Mouse (Mus musculus): ENCODE results near the gene Ppcdc. TPM values are rescaled to one million over a fixed set of nuclear protein-coding genes. Genes with fewer than 3 reads are reported as not detected.
A peak's percentile ranks its signal among the peaks of the same experiment; 100 is the strongest.

Ppcdc gene
- polyA plus RNA-seq, 1 experiment from 2014 or later: 14.2 TPM

DNA sequence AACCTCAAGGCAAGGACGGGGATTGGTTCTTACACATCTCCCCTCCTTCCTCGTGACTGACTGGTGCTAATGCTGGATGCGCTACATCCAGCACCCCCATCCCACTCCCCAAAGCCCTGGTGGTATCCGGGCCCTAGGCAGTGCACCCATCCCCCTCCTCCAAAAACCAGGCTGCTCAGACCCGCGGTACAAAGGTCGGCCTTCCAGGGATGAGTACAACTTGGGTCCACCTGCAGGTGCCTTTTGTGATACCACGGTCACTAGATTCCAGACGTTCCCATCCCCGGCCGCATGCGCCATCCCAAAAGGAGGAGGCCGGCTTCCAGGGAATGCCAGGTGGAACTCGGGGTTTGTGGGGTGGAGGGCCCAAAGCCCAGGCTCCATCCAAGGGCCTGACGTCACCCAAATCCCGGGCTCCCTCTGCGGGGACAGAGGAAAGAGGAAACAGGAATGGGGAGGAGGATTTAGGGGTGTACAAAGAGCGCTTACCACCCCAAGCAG, 27.4 kb upstream of the Ppcdc start:
- peak overlapping the region; percentile 83 for H3K27ac ChIP-seq (replicated peaks)
- no peaks in the 10 kb centered on the region for H3K36me3 ChIP-seq (ENCODE audit: control insufficient read depth, insufficient read depth, low read length)
- 2% methylated on average over 18 of the region's 18 CpGs for WGBS
- TF ChIP-seq EP300 (optimal IDR thresholded peaks at IDR 0.05) (no peak), CTCF (IDR thresholded peaks at IDR 0.05; ENCODE audit: low read depth) (no peak)
- H3K9ac ChIP-seq (ENCODE audit: low read length): peak overlapping the region; percentile 77
- no peaks in the 10 kb centered on the region for H3K4me1 ChIP-seq (replicated peaks; ENCODE audit: control insufficient read depth, insufficient read depth)
- peak overlapping the region; percentile 84 for H3K4me2 ChIP-seq (replicated peaks; ENCODE audit: low read depth)
- no peaks in the 10 kb centered on the region for H3K9me3 ChIP-seq (ENCODE audit: control insufficient read depth, low read length)
- peak overlapping the region; percentile 72 for H3K4me3 ChIP-seq (ENCODE audit: low read depth, low read length)
- no peaks in the 10 kb centered on the region for H3K27me3 ChIP-seq (ENCODE audit: control insufficient read depth, insufficient read depth, low read length)
- DNase-seq (ENCODE audit: low spot score) (peak; percentile 55), ATAC-seq (ENCODE audit: low FRiP score, low TSS enrichment) (peak; percentile 3; the same call in 1 of the 2 replicates)

DNA sequence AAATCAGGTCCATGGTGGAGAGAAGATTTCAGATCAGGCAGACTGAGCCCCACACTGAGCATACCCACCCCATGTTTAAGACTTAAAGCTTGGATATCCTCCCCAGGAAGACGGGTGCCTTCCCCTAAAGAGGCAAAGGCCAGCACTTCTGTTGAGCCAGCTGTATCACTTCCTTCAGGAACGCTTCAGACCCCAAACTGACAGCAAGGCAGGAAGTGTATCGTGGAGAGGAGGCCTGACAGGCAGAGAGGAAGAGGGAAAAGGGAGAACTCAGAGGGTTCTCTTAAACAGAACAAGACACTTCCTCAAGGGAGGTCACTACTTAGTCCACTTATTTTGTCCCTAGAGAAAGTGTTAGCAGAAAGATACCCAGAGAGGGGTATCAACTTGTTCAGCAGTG, 26.2 kb upstream of the Ppcdc start:
- H3K27ac ChIP-seq (replicated peaks): peak overlapping the region; percentile 73
- H3K9ac ChIP-seq (ENCODE audit: low read length): no peak overlapping the region
- no peak overlapping the region for H3K4me3 ChIP-seq (ENCODE audit: low read depth, low read length)
- H3K4me1 ChIP-seq (replicated peaks; ENCODE audit: control insufficient read depth, insufficient read depth): no peaks in the 10 kb centered on the region
- H3K4me2 ChIP-seq (replicated peaks; ENCODE audit: low read depth): peak overlapping the region; percentile 84
- H3K27me3 ChIP-seq (ENCODE audit: control insufficient read depth, insufficient read depth, low read length): no peaks in the 10 kb centered on the region
- H3K36me3 ChIP-seq (ENCODE audit: control insufficient read depth, insufficient read depth, low read length): no peaks in the 10 kb centered on the region
- DNase-seq (ENCODE audit: low spot score) (no peak), ATAC-seq (ENCODE audit: low FRiP score, low TSS enrichment) (no peak)
- WGBS: 47% methylated on average over 3 of the region's 3 CpGs
- TF ChIP-seq CTCF (IDR thresholded peaks at IDR 0.05; ENCODE audit: low read depth) (no peak), EP300 (optimal IDR thresholded peaks at IDR 0.05) (no peak)
- no peaks in the 10 kb centered on the region for H3K9me3 ChIP-seq (ENCODE audit: control insufficient read depth, low read length)

DNA sequence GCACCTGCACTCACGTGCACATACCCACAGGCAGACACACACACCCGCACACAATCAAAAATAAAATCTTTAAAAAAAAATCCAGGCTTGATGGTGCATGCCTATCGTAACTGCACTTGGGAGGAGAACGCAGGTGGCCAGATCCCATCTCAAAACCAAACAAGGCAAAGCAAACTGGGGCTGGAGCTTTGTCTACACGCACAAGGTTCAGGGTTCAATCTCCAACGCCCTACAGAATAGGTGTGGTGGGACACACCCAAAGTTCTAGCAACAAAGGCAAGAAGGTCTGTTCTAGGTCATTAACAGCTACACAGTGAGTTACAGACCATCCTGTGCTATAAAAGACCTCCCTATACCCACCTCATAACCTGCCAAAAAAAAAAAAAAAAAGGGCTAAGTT, 22.9 kb upstream of the Ppcdc start:
- Histone ChIP-seq H3K4me3 (ENCODE audit: low read depth, low read length) (no peak overlapping the region), H3K27me3 (ENCODE audit: control insufficient read depth, insufficient read depth, low read length) (no peaks in the 10 kb centered on the region), H3K27ac (replicated peaks) (peak overlapping the region; percentile 78), H3K36me3 (ENCODE audit: control insufficient read depth, insufficient read depth, low read length) (no peaks in the 10 kb centered on the region), H3K9me3 (ENCODE audit: control insufficient read depth, low read length) (no peaks in the 10 kb centered on the region), H3K4me1 (replicated peaks; ENCODE audit: control insufficient read depth, insufficient read depth) (no peaks in the 10 kb centered on the region), H3K4me2 (replicated peaks; ENCODE audit: low read depth) (no peak overlapping the region), H3K9ac (ENCODE audit: low read length) (no peak overlapping the region)
- ATAC-seq (ENCODE audit: low FRiP score, low TSS enrichment) (peak; percentile 82), DNase-seq (ENCODE audit: low spot score) (peak; percentile 84)
- 48% methylated on average over 6 of the region's 6 CpGs for WGBS
- TF ChIP-seq CTCF (IDR thresholded peaks at IDR 0.05; ENCODE audit: low read depth) (no peak), EP300 (optimal IDR thresholded peaks at IDR 0.05) (no peak)

DNA sequence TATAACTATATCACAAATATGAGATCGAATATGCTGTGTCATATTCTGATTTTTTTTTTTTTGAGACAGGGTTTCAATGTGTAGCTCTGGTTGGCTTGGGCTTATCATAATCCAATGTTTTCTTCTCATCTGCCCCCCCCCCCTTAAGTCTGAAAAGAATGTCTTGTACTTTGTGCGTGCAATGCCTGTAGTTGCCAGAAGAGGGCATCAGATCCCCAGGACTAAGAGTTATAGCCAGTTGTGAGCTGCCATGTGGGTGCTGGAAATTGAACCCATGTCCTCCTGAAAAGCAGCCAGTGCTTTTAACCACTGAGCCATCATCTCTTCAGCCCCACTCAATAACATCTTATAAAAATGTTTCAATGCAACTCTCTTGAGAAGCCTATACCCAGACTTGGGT, 19.8 kb upstream of the Ppcdc start:
- Histone ChIP-seq H3K9me3 (ENCODE audit: control insufficient read depth, low read length) (no peaks in the 10 kb centered on the region), H3K27me3 (ENCODE audit: control insufficient read depth, insufficient read depth, low read length) (no peaks in the 10 kb centered on the region), H3K27ac (replicated peaks) (no peak overlapping the region), H3K4me2 (replicated peaks; ENCODE audit: low read depth) (no peak overlapping the region), H3K36me3 (ENCODE audit: control insufficient read depth, insufficient read depth, low read length) (no peaks in the 10 kb centered on the region), H3K4me1 (replicated peaks; ENCODE audit: control insufficient read depth, insufficient read depth) (no peaks in the 10 kb centered on the region), H3K4me3 (ENCODE audit: low read depth, low read length) (no peak overlapping the region), H3K9ac (ENCODE audit: low read length) (no peak overlapping the region)
- DNase-seq (ENCODE audit: low spot score) (no peak), ATAC-seq (ENCODE audit: low FRiP score, low TSS enrichment) (no peak)
- TF ChIP-seq EP300 (optimal IDR thresholded peaks at IDR 0.05) (no peak), CTCF (IDR thresholded peaks at IDR 0.05; ENCODE audit: low read depth) (peak; percentile 56)
- WGBS: 99% methylated on average over 2 of the region's 2 CpGs

DNA sequence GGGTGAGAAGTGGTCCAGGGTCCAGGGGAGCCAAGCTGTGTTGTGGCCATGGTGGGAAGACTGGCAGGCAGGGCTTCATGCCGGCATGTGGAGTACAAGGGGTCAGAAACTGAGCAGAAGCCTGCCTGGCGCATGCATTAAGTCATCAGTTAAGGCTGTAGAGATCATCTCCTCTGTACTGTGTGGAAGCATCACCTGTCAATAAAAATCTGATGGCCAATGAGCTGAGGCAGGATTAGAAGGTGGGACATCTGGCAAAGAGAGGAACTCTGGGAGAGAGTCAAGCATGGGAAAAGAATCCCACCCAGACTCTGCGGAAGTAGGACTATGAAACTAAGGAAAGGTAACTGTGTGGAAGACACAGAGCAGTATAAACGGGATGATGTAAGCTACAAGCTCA, 13.6 kb upstream of the Ppcdc start:
- TF ChIP-seq EP300 (optimal IDR thresholded peaks at IDR 0.05): no peak
- TF ChIP-seq CTCF (IDR thresholded peaks at IDR 0.05; ENCODE audit: low read depth): no peak
- ATAC-seq (ENCODE audit: low FRiP score, low TSS enrichment) (no peak), DNase-seq (ENCODE audit: low spot score) (no peak)
- Histone ChIP-seq H3K4me1 (replicated peaks; ENCODE audit: control insufficient read depth, insufficient read depth) (no peaks in the 10 kb centered on the region), H3K4me3 (ENCODE audit: low read depth, low read length) (no peak overlapping the region), H3K27me3 (ENCODE audit: control insufficient read depth, insufficient read depth, low read length) (no peaks in the 10 kb centered on the region), H3K36me3 (ENCODE audit: control insufficient read depth, insufficient read depth, low read length) (no peaks in the 10 kb centered on the region), H3K9ac (ENCODE audit: low read length) (no peak overlapping the region), H3K4me2 (replicated peaks; ENCODE audit: low read depth) (no peak overlapping the region), H3K9me3 (ENCODE audit: control insufficient read depth, low read length) (no peaks in the 10 kb centered on the region), H3K27ac (replicated peaks) (no peak overlapping the region)
- 87% methylated on average over 4 of the region's 4 CpGs for WGBS

DNA sequence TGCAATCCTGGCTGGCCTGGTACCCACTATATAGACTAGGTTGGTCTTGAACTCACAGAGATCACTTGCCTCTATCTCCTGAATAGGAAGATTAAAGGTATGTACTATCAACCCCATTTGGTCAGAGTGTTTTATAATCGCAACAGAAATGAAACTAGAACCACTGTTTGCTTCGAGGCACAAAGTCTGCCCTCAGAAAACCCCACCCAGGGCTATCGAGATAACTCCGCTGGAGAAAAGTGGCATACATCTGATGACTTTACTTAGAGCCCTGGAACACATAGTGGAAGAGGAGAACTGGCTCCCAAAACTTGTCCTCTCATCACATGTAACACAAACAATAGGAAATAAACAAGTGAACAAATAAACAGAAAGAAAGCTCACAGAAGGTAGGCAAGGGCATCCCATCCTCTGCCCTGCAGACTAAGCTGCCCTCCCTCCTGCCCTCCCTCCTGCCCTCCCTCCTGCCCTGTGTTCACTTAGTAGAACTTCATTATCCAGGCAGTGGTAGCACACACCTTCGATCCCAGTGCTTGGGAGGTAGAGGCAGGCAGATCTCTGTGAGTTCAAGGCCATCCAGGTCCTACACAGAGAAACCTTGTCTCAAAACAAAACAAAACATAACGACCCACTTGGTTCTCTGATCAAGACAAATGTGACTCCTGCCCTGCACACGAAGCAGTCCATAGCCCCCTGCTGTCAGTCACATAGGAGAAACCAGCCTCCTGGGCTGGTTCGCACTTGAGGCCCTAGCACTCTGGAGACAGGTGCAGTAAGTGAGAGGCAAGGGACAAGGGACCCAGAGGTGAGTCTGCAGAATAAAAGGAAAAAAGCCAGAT, 12.9 kb upstream of the Ppcdc start:
- Histone ChIP-seq H3K27ac (replicated peaks) (no peak overlapping the region), H3K4me1 (replicated peaks; ENCODE audit: control insufficient read depth, insufficient read depth) (no peaks in the 10 kb centered on the region), H3K9me3 (ENCODE audit: control insufficient read depth, low read length) (no peaks in the 10 kb centered on the region), H3K27me3 (ENCODE audit: control insufficient read depth, insufficient read depth, low read length) (no peaks in the 10 kb centered on the region), H3K4me2 (replicated peaks; ENCODE audit: low read depth) (no peak overlapping the region), H3K4me3 (ENCODE audit: low read depth, low read length) (no peak overlapping the region), H3K9ac (ENCODE audit: low read length) (no peak overlapping the region), H3K36me3 (ENCODE audit: control insufficient read depth, insufficient read depth, low read length) (no peaks in the 10 kb centered on the region)
- ATAC-seq (ENCODE audit: low FRiP score, low TSS enrichment) (no peak), DNase-seq (ENCODE audit: low spot score) (no peak)
- TF ChIP-seq CTCF (IDR thresholded peaks at IDR 0.05; ENCODE audit: low read depth) (no peak), EP300 (optimal IDR thresholded peaks at IDR 0.05) (no peak)
- 65% methylated on average over 8 of the region's 8 CpGs for WGBS

Data from stomach, postnatal 0 days (tissue).